Mouse (Mus musculus) neural tube, embryonic 11.5 days (tissue): ENCODE measurements around the gene Usp37. TPM values are rescaled to one million over a fixed set of nuclear protein-coding genes. Genes with fewer than 3 reads are reported as not detected.

Experiments
- ATAC-seq: fragments of 200-750 bp; cut with Nextera tagmentation; 2 replicates; pipeline ENCODE4 v1.8.0; 2017; ENCODE audit warnings: moderate number of reproducible peaks, mild to moderate bottlenecking, moderate TSS enrichment, moderate library complexity; ENCODE audit not compliant: insufficient read depth, low FRiP score, low TSS enrichment
- DNase-seq: peaks from one replicate; pipeline ENCODE4 v3.0.0-alpha.2; 2015; ENCODE audit warnings: low spot score
- H3K27ac ChIP-seq: fragments of 300-500 bp; sonication (generic); 2 replicates; pipeline ENCODE4 v1.5.1; 2014; ENCODE audit warnings: low read depth, mild to moderate bottlenecking, low read length
- H3K27me3 ChIP-seq: fragments of 300-500 bp; sonication (generic); 2 replicates; pipeline ENCODE4 v1.6.1; 2014; ENCODE audit warnings: mild to moderate bottlenecking, low read length, mixed read lengths; ENCODE audit not compliant: control insufficient read depth, insufficient read depth
- H3K36me3 ChIP-seq: fragments of 300-500 bp; sonication (generic); 2 replicates; pipeline ENCODE4 v1.6.1; 2014; ENCODE audit warnings: mild to moderate bottlenecking, low read length, moderate library complexity, mixed read lengths; ENCODE audit not compliant: control insufficient read depth, insufficient read depth
- H3K4me1 ChIP-seq: fragments of 300-500 bp; sonication (generic); 2 replicates; pipeline ENCODE4 v1.6.1; 2014; ENCODE audit warnings: low read length, mixed read lengths; ENCODE audit not compliant: control insufficient read depth, insufficient read depth
- H3K4me2 ChIP-seq: fragments of 300-500 bp; sonication (generic); 2 replicates; pipeline ENCODE4 v1.6.1; 2014; ENCODE audit warnings: low read depth, mild to moderate bottlenecking, moderate library complexity
- H3K4me3 ChIP-seq: fragments of 300-500 bp; sonication (generic); 2 replicates; pipeline ENCODE4 v1.5.1; 2014; ENCODE audit warnings: low read depth, low read length
- H3K9ac ChIP-seq: fragments of 300-500 bp; sonication (generic); 2 replicates; pipeline ENCODE4 v1.6.1; 2014; ENCODE audit warnings: mild to moderate bottlenecking, low read length
- H3K9me3 ChIP-seq: fragments of 300-500 bp; sonication (generic); 2 replicates; pipeline ENCODE4 v1.6.1; 2016; ENCODE audit warnings: low read length; ENCODE audit not compliant: control insufficient read depth
- WGBS: fragments of 180-500 bp; shearing (Covaris S2); extraction: QIAGEN DNeasy Blood & Tissue Kit; methylation state at CpG from one replicate; pipeline ENCODE4 v1.1.7; 2014; 5-methylcytosine and 5-hydroxymethylcytosine counted together
- polyA plus RNA-seq: library from polyadenylated mRNA; unstranded; fragments of >200 nt; fragmentation: Nextera tagmentation; extraction: Ambion mirVana; gene quantifications from 2 replicates; pipeline ENCODE4 v1.2.1, GENCODE M21; 2014

Usp37 gene
- polyA plus RNA-seq, 1 experiment from 2014 or later: 42.6 TPM

- ATAC-seq: peak; percentile 98
- under 1% methylated on average over 55 of the region's 64 CpGs for WGBS
- peak; percentile 100 for DNase-seq
These were observed 38.2 kb downstream of the Usp37 start, which contains the start of gene Cnot9 for GRCm38 (mm10) chr1:74505721-74506464. TSS of gene Cnot9 (plus strand) at chr1:74506058.

GRCm38 (mm10) chr1:74505393-74505720 is 38.7 kb downstream of the Usp37 start:
- ATAC-seq (no peak), DNase-seq (no peak)
- Histone ChIP-seq H3K9ac (peak overlapping the region; percentile 69), H3K4me3 (peak overlapping the region; percentile 86), H3K27ac (0 out of 2 replicates have a peak overlapping the region, but pooled peaks have one; percentile 23), H3K36me3 (0 out of 2 replicates have a peak, but pooled peaks cover 2% of the 10 kb centered on the region), H3K9me3 (no peaks in the 10 kb centered on the region), H3K4me2 (peak overlapping the region; percentile 86), H3K27me3 (no peaks in the 10 kb centered on the region), H3K4me1 (peaks cover 8% of the 10 kb centered on the region)
- WGBS: 1% methylated on average over 22 of the region's 22 CpGs

More at GRCm38 (mm10) chr1:74505721-74506464, 38.2 kb downstream of the Usp37 start, which contains the start of gene Cnot9:
- H3K9me3 ChIP-seq: no peaks in the 10 kb centered on the region
- H3K36me3 ChIP-seq: 0 out of 2 replicates have a peak, but pooled peaks cover 2% of the 10 kb centered on the region
- no peaks in the 10 kb centered on the region for H3K27me3 ChIP-seq
- peak within 1 kb of the TSS; percentile 86 for H3K4me2 ChIP-seq
- peak within 1 kb of the TSS; percentile 90 for H3K27ac ChIP-seq
- peak within 1 kb of the TSS; percentile 88 for H3K9ac ChIP-seq
- peaks cover 8% of the 10 kb centered on the region for H3K4me1 ChIP-seq
- H3K4me3 ChIP-seq: peak within 1 kb of the TSS; percentile 86

- H3K27ac ChIP-seq: no peak overlapping the region
- ATAC-seq (no peak), DNase-seq (no peak)
- H3K9ac ChIP-seq: no peak overlapping the region
- no peaks in the 10 kb centered on the region for H3K9me3 ChIP-seq
- no peak overlapping the region for H3K4me3 ChIP-seq
- no peaks in the 10 kb centered on the region for H3K27me3 ChIP-seq
- WGBS: 85% methylated on average over 1 of the region's 1 CpGs
- H3K36me3 ChIP-seq: no peaks in the 10 kb centered on the region
- peaks cover 8% of the 10 kb centered on the region for H3K4me1 ChIP-seq
- H3K4me2 ChIP-seq: no peak overlapping the region
These were observed 43.0 kb downstream of the Usp37 start for GRCm38 (mm10) chr1:74501106-74501505.

DNA sequence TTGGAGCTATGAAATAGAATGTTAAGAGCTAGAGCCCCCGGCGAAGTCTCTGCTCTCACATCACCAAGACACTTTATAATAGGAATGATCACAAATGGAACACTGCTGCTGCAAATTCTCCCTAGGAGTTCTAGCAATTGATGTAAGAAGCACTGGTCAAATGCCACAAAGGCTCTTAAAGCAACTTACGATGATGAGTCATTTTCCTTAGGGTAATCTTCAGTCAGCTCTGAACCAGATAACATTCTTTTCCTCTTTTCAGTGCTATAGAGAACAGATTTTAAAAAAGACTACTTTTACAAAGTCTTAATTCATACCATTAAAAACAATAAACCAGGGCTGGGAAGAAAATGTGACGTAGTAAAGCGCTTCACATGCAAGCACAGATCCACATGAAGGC is 58.3 kb downstream of the Usp37 start:
- DNase-seq: no peak
- H3K4me1 ChIP-seq: no peaks in the 10 kb centered on the region
- no peak overlapping the region for H3K9ac ChIP-seq
- H3K36me3 ChIP-seq: peaks cover 6% of the 10 kb centered on the region; the same call in 1 of the 2 replicates
- H3K27me3 ChIP-seq: no peaks in the 10 kb centered on the region
- H3K9me3 ChIP-seq: no peaks in the 10 kb centered on the region
- no peak for ATAC-seq
- H3K4me2 ChIP-seq: no peak overlapping the region
- no peak overlapping the region for H3K4me3 ChIP-seq
- no peak overlapping the region for H3K27ac ChIP-seq
- 94% methylated on average over 5 of the region's 5 CpGs for WGBS

- H3K4me1 ChIP-seq: no peaks in the 10 kb centered on the region
- H3K36me3 ChIP-seq: no peaks in the 10 kb centered on the region; the same call in 1 of the 2 replicates
- DNase-seq: peak; percentile 22
- H3K27me3 ChIP-seq: no peaks in the 10 kb centered on the region
- H3K4me3 ChIP-seq: no peak overlapping the region
- 78% methylated on average over 2 of the region's 2 CpGs for WGBS
- H3K9me3 ChIP-seq: no peaks in the 10 kb centered on the region
- H3K4me2 ChIP-seq: no peak overlapping the region
- no peak overlapping the region for H3K9ac ChIP-seq
- no peak overlapping the region for H3K27ac ChIP-seq
- ATAC-seq: no peak
These were observed 83.8 kb downstream of the Usp37 start for GRCm38 (mm10) chr1:74460273-74460672.

DNA sequence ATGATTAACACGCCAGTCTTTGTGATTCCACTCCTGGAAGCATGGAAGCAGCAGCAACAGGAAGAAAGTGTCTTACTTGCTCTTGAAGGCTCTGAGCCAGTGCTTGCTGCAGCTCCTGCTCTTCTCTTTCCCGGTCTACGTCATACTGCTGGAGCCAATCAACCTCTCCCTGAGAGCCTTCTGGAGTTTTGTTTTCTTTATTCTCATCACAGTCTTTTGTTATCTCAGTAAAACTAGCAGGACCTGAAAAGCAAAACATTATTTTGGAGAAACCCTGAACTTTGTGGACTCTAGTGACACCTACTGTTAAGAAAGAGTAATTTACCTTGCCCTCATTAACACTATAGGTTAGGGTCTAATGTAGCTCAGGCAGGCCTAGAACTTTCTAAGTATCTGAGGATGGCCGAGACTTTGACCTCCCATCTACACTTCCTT is 91.5 kb downstream of the Usp37 start:
- Histone ChIP-seq H3K9ac (no peak overlapping the region), H3K4me1 (no peaks in the 10 kb centered on the region), H3K27ac (no peak overlapping the region), H3K27me3 (no peaks in the 10 kb centered on the region), H3K36me3 (peaks cover 10% of the 10 kb centered on the region), H3K4me3 (no peak overlapping the region), H3K4me2 (no peak overlapping the region), H3K9me3 (no peaks in the 10 kb centered on the region)
- WGBS: 75% methylated on average over 4 of the region's 4 CpGs
- ATAC-seq (no peak), DNase-seq (no peak)

GRCm38 (mm10) chr1:74444538-74444937 is 99.5 kb downstream of the Usp37 start:
- Histone ChIP-seq H3K4me1 (no peaks in the 10 kb centered on the region), H3K9ac (no peak overlapping the region), H3K36me3 (peaks cover 8% of the 10 kb centered on the region), H3K4me2 (no peak overlapping the region), H3K9me3 (no peaks in the 10 kb centered on the region), H3K4me3 (no peak overlapping the region), H3K27ac (no peak overlapping the region), H3K27me3 (no peaks in the 10 kb centered on the region)
- 91% methylated on average over 2 of the region's 2 CpGs for WGBS
- ATAC-seq (no peak), DNase-seq (no peak)

- no peak overlapping the region for H3K27ac ChIP-seq
- no peak for DNase-seq
- ATAC-seq: no peak
- H3K9ac ChIP-seq: no peak overlapping the region
- no peaks in the 10 kb centered on the region for H3K4me1 ChIP-seq
- no peaks in the 10 kb centered on the region for H3K27me3 ChIP-seq
- H3K4me3 ChIP-seq: no peak overlapping the region
- H3K36me3 ChIP-seq: peaks cover 5% of the 10 kb centered on the region
- no peak overlapping the region for H3K4me2 ChIP-seq
- no peaks in the 10 kb centered on the region for H3K9me3 ChIP-seq
- WGBS: 91% methylated on average over 19 of the region's 19 CpGs
These were observed 104.8 kb downstream of the Usp37 start for GRCm38 (mm10) chr1:74439166-74439876.
